Mouse (Mus musculus) heart, postnatal 25 days (tissue): ENCODE measurements around the gene Gzmn. TPM values are rescaled to one million over a fixed set of nuclear protein-coding genes. Genes with fewer than 3 reads are reported as not detected.

Source experiments
- total RNA-seq, 2 experiments: library from RNA; stranded (reverse); gene quantifications; 2 replicates each; pipeline ENCODE4 v1.2.3; 2021

Gzmn gene
- total RNA-seq, 2 experiments from 2014 or later = not detected

Other genes starting within 250 kb of the Gzmn start
- 1 to 10 TPM; 1.0 to 2.5 TPM for gene Cma1, start 229.9 kb downstream of the Gzmn start, total RNA-seq
- gene Cma2, start 223.6 kb downstream of the Gzmn start, total RNA-seq = not detected
- gene Mcpt1, start 156.6 kb downstream of the Gzmn start, total RNA-seq = not detected
- not detected for gene Mcpt9, start 144.1 kb downstream of the Gzmn start, total RNA-seq
- not detected for gene Mcpt2, start 132.6 kb downstream of the Gzmn start, total RNA-seq
- gene Mcpt4, start 112.3 kb downstream of the Gzmn start, total RNA-seq = 1 to 10 TPM; 1.4 to 1.9 TPM
- not detected for gene Mcpt8, start 89.3 kb downstream of the Gzmn start, total RNA-seq
- not detected for gene Ctsg, start 72.0 kb downstream of the Gzmn start, total RNA-seq
- not detected for gene Gzme, start 54.0 kb downstream of the Gzmn start, total RNA-seq
- not detected for gene Gzmd, start 42.0 kb downstream of the Gzmn start, total RNA-seq
- gene Gzmg, start 15.0 kb downstream of the Gzmn start, total RNA-seq = not detected
- gene Gzmf, start 36.8 kb upstream of the Gzmn start, total RNA-seq = not detected
- not detected for gene Gzmc, start 60.1 kb upstream of the Gzmn start, total RNA-seq
- gene Gzmb, start 87.7 kb upstream of the Gzmn start, total RNA-seq = not detected
- gene Atp12a, start 190.5 kb upstream of the Gzmn start, total RNA-seq = not detected
- gene Rnf17, start 228.0 kb upstream of the Gzmn start, total RNA-seq = under 1 TPM; 0.29 to 0.36 TPM